Mouse (Mus musculus) liver, postnatal 0 days (tissue): ENCODE measurements around the gene Cacna1f.

Experiments used
- CTCF ChIP-seq: sonication (generic); IDR thresholded peaks from 2 replicates; pipeline ENCODE4 v1.5.1; 2016; ENCODE audit warnings: antibody characterized with exemption, low read depth
- EP300 ChIP-seq: IDR thresholded peaks from 2 replicates; pipeline ENCODE4 v1.6.1; 2016; ENCODE audit warnings: antibody characterized with exemption, low read depth, mild to moderate bottlenecking

GRCm38 (mm10) chrX:7617889-7618551 lies 11.1 kb downstream of the Cacna1f start:
- TF ChIP-seq CTCF: no peak
- TF ChIP-seq EP300: no peak
